Mouse (Mus musculus): ENCODE data around the gene Jund. TPM values are rescaled to one million over a fixed set of nuclear protein-coding genes. Genes with fewer than 3 reads are reported as not detected.

The Jund gene
- polyA plus RNA-seq, 1 experiment from 2014 or later, result 117 TPM

- Histone ChIP-seq H3K9ac (replicated peaks) (no peak overlapping the region), H3K27ac (no peak overlapping the region), H3K9me3 (no peaks in the 10 kb centered on the region), H3K4me3 (replicated peaks) (no peak overlapping the region), H3K4me1 (replicated peaks) (peaks cover 14% of the 10 kb centered on the region), H3K36me3 (peaks cover 36% of the 10 kb centered on the region), H3K27me3 (no peaks in the 10 kb centered on the region), H3K4me2 (no peak overlapping the region)
- no peak for ATAC-seq (ENCODE audit: insufficient number of reproducible peaks, insufficient read depth, low FRiP score, low TSS enrichment, low read depth)
- WGBS, result 90% methylated on average over 1 of the region's 1 CpGs
Observed at GRCm38 (mm10) chr8:70675336-70675735, 23.4 kb upstream of the Jund start.

GRCm38 (mm10) chr8:70677451-70678080, 21.2 kb upstream of the Jund start:
- Histone ChIP-seq H3K27me3 (no peaks in the 10 kb centered on the region), H3K4me2 (no peak overlapping the region), H3K36me3 (peaks cover 36% of the 10 kb centered on the region), H3K4me1 (replicated peaks) (peaks cover 20% of the 10 kb centered on the region), H3K9ac (replicated peaks) (no peak overlapping the region), H3K9me3 (no peaks in the 10 kb centered on the region), H3K4me3 (replicated peaks) (no peak overlapping the region), H3K27ac (no peak overlapping the region)
- no peak for ATAC-seq (ENCODE audit: insufficient number of reproducible peaks, insufficient read depth, low FRiP score, low TSS enrichment, low read depth)
- WGBS, result 92% methylated on average over 15 of the region's 15 CpGs

DNA sequence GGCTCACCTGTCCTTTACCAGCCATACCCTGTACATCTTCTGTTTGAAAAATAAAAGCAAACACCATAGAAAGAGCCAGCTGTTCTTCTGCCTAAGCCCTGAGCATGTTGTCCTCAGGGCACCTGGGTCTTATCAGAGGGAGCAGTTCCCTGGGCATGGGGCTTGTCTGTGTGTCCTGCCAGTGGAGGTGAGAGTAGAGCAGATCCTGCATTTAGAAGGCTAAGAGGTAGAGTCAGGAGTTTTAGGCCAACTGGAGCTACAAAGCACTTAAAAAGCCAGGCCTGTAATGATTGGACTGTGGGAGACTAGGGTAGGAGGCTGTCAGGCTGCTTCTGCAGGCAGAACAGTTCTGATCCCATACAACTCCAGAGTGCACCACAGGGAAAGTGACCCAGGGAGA, 20.1 kb upstream of the Jund start:
- ATAC-seq (ENCODE audit: insufficient number of reproducible peaks, insufficient read depth, low FRiP score, low TSS enrichment, low read depth), result no peak
- Histone ChIP-seq H3K4me1 (replicated peaks) (peaks cover 19% of the 10 kb centered on the region), H3K36me3 (peaks cover 36% of the 10 kb centered on the region), H3K27ac (no peak overlapping the region), H3K27me3 (no peaks in the 10 kb centered on the region), H3K9ac (replicated peaks) (no peak overlapping the region), H3K4me3 (replicated peaks) (no peak overlapping the region), H3K9me3 (no peaks in the 10 kb centered on the region), H3K4me2 (no peak overlapping the region)

DNA sequence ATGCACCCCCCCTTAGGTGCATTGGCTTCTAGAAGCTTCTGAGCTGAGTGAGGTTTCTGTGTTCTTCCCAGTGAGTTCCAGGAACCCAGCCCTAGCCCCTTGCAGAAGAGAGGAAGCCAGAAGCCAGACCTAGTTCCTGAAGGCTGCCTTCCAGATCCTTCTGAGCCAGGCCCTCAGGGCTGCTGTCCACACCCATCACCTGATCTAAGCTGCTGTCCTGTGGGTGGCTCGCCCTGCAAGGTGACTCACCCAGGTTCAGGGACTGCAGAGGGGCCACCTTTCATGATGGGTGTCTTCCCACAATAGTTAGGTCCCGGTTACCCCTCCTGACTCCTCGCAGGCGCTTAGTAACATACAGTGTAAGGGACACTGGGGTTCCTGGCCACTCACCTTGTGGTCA, 19.3 kb upstream of the Jund start:
- Histone ChIP-seq H3K4me3 (replicated peaks) (no peak overlapping the region), H3K4me1 (replicated peaks) (peaks cover 12% of the 10 kb centered on the region), H3K27me3 (no peaks in the 10 kb centered on the region; the same call in 1 of the 2 replicates), H3K4me2 (no peak overlapping the region), H3K27ac (no peak overlapping the region), H3K9me3 (no peaks in the 10 kb centered on the region), H3K36me3 (peaks cover 36% of the 10 kb centered on the region), H3K9ac (replicated peaks) (no peak overlapping the region)
- WGBS, result 94% methylated on average over 4 of the region's 4 CpGs
- ATAC-seq (ENCODE audit: insufficient number of reproducible peaks, insufficient read depth, low FRiP score, low TSS enrichment, low read depth), result no peak

- 62% methylated on average over 3 of the region's 3 CpGs for WGBS
- Histone ChIP-seq H3K9me3 (no peaks in the 10 kb centered on the region), H3K27me3 (no peaks in the 10 kb centered on the region; the same call in 1 of the 2 replicates), H3K9ac (replicated peaks) (no peak overlapping the region; the same call in 1 of the 2 replicates), H3K4me1 (replicated peaks) (peaks cover 8% of the 10 kb centered on the region), H3K4me2 (no peak overlapping the region), H3K4me3 (replicated peaks) (no peak overlapping the region), H3K36me3 (peaks cover 36% of the 10 kb centered on the region), H3K27ac (no peak overlapping the region)
- no peak for ATAC-seq (ENCODE audit: insufficient number of reproducible peaks, insufficient read depth, low FRiP score, low TSS enrichment, low read depth)
Observed at GRCm38 (mm10) chr8:70680039-70680438, 18.7 kb upstream of the Jund start.

- no peak overlapping the region for H3K9ac ChIP-seq (replicated peaks)
- H3K4me2 ChIP-seq, result no peak overlapping the region
- peaks cover 33% of the 10 kb centered on the region for H3K36me3 ChIP-seq
- H3K4me3 ChIP-seq (replicated peaks), result no peak overlapping the region
- H3K27ac ChIP-seq, result no peak overlapping the region
- H3K4me1 ChIP-seq (replicated peaks), result peaks cover 8% of the 10 kb centered on the region
- no peaks in the 10 kb centered on the region; the same call in 1 of the 2 replicates for H3K27me3 ChIP-seq
- ATAC-seq (ENCODE audit: insufficient number of reproducible peaks, insufficient read depth, low FRiP score, low TSS enrichment, low read depth), result no peak
- WGBS, result 76% methylated on average over 3 of the region's 3 CpGs
- H3K9me3 ChIP-seq, result no peaks in the 10 kb centered on the region
Observed at GRCm38 (mm10) chr8:70681410-70681809, 17.3 kb upstream of the Jund start.

GRCm38 (mm10) chr8:70682193-70682592, 16.6 kb upstream of the Jund start:
- H3K4me1 ChIP-seq (replicated peaks), result peaks cover 8% of the 10 kb centered on the region
- peak; percentile 7; the same call in 1 of the 2 replicates for ATAC-seq (ENCODE audit: insufficient number of reproducible peaks, insufficient read depth, low FRiP score, low TSS enrichment, low read depth)
- peak overlapping the region; percentile 38 for H3K4me2 ChIP-seq
- H3K27ac ChIP-seq, result no peak overlapping the region
- H3K36me3 ChIP-seq, result peaks cover 30% of the 10 kb centered on the region
- no peaks in the 10 kb centered on the region; the same call in 1 of the 2 replicates for H3K27me3 ChIP-seq
- H3K9ac ChIP-seq (replicated peaks), result peak overlapping the region; percentile 53
- WGBS, result 7% methylated on average over 19 of the region's 19 CpGs
- peak overlapping the region; percentile 15; the same call in 1 of the 2 replicates for H3K4me3 ChIP-seq (replicated peaks)
- no peaks in the 10 kb centered on the region for H3K9me3 ChIP-seq

GRCm38 (mm10) chr8:70682692-70683091, 16.1 kb upstream of the Jund start:
- peaks cover 8% of the 10 kb centered on the region for H3K4me1 ChIP-seq (replicated peaks)
- peaks cover 26% of the 10 kb centered on the region for H3K36me3 ChIP-seq
- H3K4me3 ChIP-seq (replicated peaks), result no peak overlapping the region
- no peaks in the 10 kb centered on the region for H3K9me3 ChIP-seq
- H3K9ac ChIP-seq (replicated peaks), result peak overlapping the region; percentile 53; the same call in 1 of the 2 replicates
- H3K27ac ChIP-seq, result no peak overlapping the region
- no peak for ATAC-seq (ENCODE audit: insufficient number of reproducible peaks, insufficient read depth, low FRiP score, low TSS enrichment, low read depth)
- H3K4me2 ChIP-seq, result peak overlapping the region; percentile 38; the same call in 1 of the 2 replicates
- 72% methylated on average over 3 of the region's 3 CpGs for WGBS
- H3K27me3 ChIP-seq, result no peaks in the 10 kb centered on the region; the same call in 1 of the 2 replicates

DNA sequence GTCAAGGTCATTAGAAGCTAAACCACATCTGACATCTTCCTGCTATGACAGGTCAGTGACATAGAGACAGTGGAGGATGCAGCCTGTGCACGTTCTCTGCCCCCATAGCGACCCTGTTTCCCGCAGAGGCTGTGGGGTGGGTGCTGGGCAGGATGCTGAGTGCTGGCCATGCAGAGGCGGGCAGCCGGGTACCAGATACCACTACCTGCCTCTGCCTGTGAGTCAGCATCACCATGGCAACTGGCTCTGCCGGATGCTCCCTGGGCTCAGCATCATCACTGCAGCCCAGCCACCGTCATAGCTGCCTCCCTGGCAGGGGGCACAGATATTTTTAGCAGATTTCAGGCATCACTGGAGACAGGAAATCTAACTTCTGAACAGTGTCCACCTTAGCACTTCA, 14.5 kb upstream of the Jund start:
- H3K27me3 ChIP-seq, result no peaks in the 10 kb centered on the region; the same call in 1 of the 2 replicates
- H3K9ac ChIP-seq (replicated peaks), result no peak overlapping the region
- H3K9me3 ChIP-seq, result no peaks in the 10 kb centered on the region
- peaks cover 10% of the 10 kb centered on the region for H3K36me3 ChIP-seq
- WGBS, result 52% methylated on average over 7 of the region's 7 CpGs
- H3K27ac ChIP-seq, result no peak overlapping the region
- H3K4me3 ChIP-seq (replicated peaks), result no peak overlapping the region
- ATAC-seq (ENCODE audit: insufficient number of reproducible peaks, insufficient read depth, low FRiP score, low TSS enrichment, low read depth), result no peak
- H3K4me2 ChIP-seq, result no peak overlapping the region
- peaks cover 8% of the 10 kb centered on the region for H3K4me1 ChIP-seq (replicated peaks)

- Histone ChIP-seq H3K27me3 (no peaks in the 10 kb centered on the region; the same call in 1 of the 2 replicates), H3K27ac (no peak overlapping the region), H3K4me2 (no peak overlapping the region), H3K36me3 (no peaks in the 10 kb centered on the region), H3K4me3 (replicated peaks) (no peak overlapping the region; the same call in 1 of the 2 replicates), H3K4me1 (replicated peaks) (peaks cover 24% of the 10 kb centered on the region), H3K9me3 (no peaks in the 10 kb centered on the region), H3K9ac (replicated peaks) (no peak overlapping the region)
- 85% methylated on average over 8 of the region's 8 CpGs for WGBS
- no peak for ATAC-seq (ENCODE audit: insufficient number of reproducible peaks, insufficient read depth, low FRiP score, low TSS enrichment, low read depth)
Observed at GRCm38 (mm10) chr8:70687576-70687975, 11.2 kb upstream of the Jund start.

DNA sequence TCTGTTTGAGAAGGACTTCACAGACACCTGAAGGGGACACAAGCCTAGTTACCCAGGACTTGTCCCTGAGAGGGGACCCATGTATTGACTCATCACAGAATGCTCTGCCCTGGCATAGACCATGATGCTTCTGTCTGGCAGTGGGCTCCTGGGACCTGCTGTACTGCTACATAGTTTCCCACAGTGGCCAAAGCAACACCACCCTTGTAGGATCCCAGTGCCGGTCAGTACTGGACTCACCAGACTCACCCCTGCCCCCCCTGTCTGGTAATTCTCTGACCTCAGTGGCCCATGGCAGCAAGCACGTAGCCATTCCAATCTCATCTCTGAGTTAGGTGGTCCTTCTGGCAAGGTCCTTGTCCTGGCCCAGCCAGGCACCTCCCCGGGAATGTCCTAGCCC, 10.6 kb upstream of the Jund start:
- no peak for ATAC-seq (ENCODE audit: insufficient number of reproducible peaks, insufficient read depth, low FRiP score, low TSS enrichment, low read depth)

More for the DNA sequence above, 10.6 kb upstream of the Jund start:
- Histone ChIP-seq H3K4me1 (replicated peaks) (peaks cover 22% of the 10 kb centered on the region), H3K9me3 (no peaks in the 10 kb centered on the region), H3K9ac (replicated peaks) (no peak overlapping the region), H3K27ac (no peak overlapping the region), H3K27me3 (no peaks in the 10 kb centered on the region; the same call in 1 of the 2 replicates), H3K36me3 (no peaks in the 10 kb centered on the region), H3K4me2 (no peak overlapping the region), H3K4me3 (replicated peaks) (no peak overlapping the region)
- 92% methylated on average over 3 of the region's 3 CpGs for WGBS
